21 mouse cellular contexts compared by ENCODE assay signal in genomic region chr10:39002521-39002920, GRCm38 (mm10). TPM values are rescaled to one million over a fixed set of nuclear protein-coding genes. Genes with fewer than 3 reads are reported as not detected.
DNase-seq lines count a peak whose midpoint lies in the region; ATAC-seq and TF ChIP-seq lines count a peak whose summit lies in the region.
"Had no signal": no experiment of that assay in that cellular context is flagged by ENCODE, and none has a peak within 500 bp of the region (broad histone marks: within the 10 kb centered on the region; RNA-seq: fewer than 3 reads in every experiment).

No protein-coding gene starts in this region.

- H3K27me3 ChIP-seq in liver, postnatal 0 days (ENCODE audit: insufficient read depth, low read length), result no peaks in the 10 kb centered on the region
- no peaks in the 10 kb centered on the region for H3K27me3 ChIP-seq in liver, embryonic 12.5 days (replicated peaks)
- no peaks in the 10 kb centered on the region for H3K27me3 ChIP-seq in thymus, adult 2 months (ENCODE audit: control insufficient read depth, insufficient read depth, low read length)
- H3K27me3 ChIP-seq: embryonic facial prominence, embryonic 12.5 days; heart, embryonic 15.5 days; hindbrain, embryonic 12.5 days; liver, embryonic 15.5 days had no signal

- TF ChIP-seq EP300 in liver, postnatal 0 days (IDR thresholded peaks at IDR 0.05; ENCODE audit: low read depth), result no peak

- H3K4me3 ChIP-seq in liver, postnatal 0 days (ENCODE audit: low read depth, low read length), result no peak overlapping the region
- no peak overlapping the region for H3K4me3 ChIP-seq in liver, embryonic 12.5 days
- no peak overlapping the region for H3K4me3 ChIP-seq in thymus, adult 2 months (ENCODE audit: control insufficient read depth, insufficient read depth, low read length)
- no peak overlapping the region for H3K4me3 ChIP-seq in ES-E14 (ENCODE audit: insufficient read depth in 1 of 2, low read depth in 1 of 2, low read length in 2 of 2, poor library complexity in 1 of 2, severe bottlenecking in 1 of 2)
- H3K4me3 ChIP-seq: embryonic facial prominence, embryonic 12.5 days; heart, embryonic 15.5 days; hindbrain, embryonic 12.5 days; liver, embryonic 15.5 days had no signal

- no peaks in the 10 kb centered on the region for H3K4me1 ChIP-seq in liver, postnatal 0 days (ENCODE audit: insufficient read depth)
- H3K4me1 ChIP-seq in liver, embryonic 12.5 days, result no peaks in the 10 kb centered on the region
- H3K4me1 ChIP-seq in thymus, adult 2 months (replicated peaks; ENCODE audit: control insufficient read depth, insufficient read depth, low read length), result no peaks in the 10 kb centered on the region
- H3K4me1 ChIP-seq in ES-E14 (ENCODE audit: control insufficient read depth in 2 of 2, insufficient read depth in 2 of 2, low read length in 2 of 2, poor library complexity in 1 of 2), result no peaks in the 10 kb centered on the region
- H3K4me1 ChIP-seq: embryonic facial prominence, embryonic 12.5 days; hindbrain, embryonic 12.5 days; liver, embryonic 15.5 days had no signal

- TF ChIP-seq CTCF in liver, postnatal 0 days (IDR thresholded peaks at IDR 0.05; ENCODE audit: low read depth), result 0 out of 2 replicates have a peak, but pooled peaks have one; percentile 19
- TF ChIP-seq CTCF in thymus, adult 2 months (IDR thresholded peaks at IDR 0.05; ENCODE audit: borderline replicate concordance, control insufficient read depth, extremely low read depth, insufficient read depth, low read length, poor library complexity), result no peak

- no peak overlapping the region for H3K27ac ChIP-seq in liver, postnatal 0 days (ENCODE audit: low read depth)
- H3K27ac ChIP-seq in liver, embryonic 12.5 days, result no peak overlapping the region
- no peak overlapping the region for H3K27ac ChIP-seq in thymus, adult 2 months (ENCODE audit: control insufficient read depth, insufficient read depth, low read length)
- no peak overlapping the region for H3K27ac ChIP-seq in ES-E14 (ENCODE audit: insufficient read depth, low read depth, low read length, poor library complexity, severe bottlenecking)
- H3K27ac ChIP-seq: embryonic facial prominence, embryonic 12.5 days; heart, embryonic 15.5 days; hindbrain, embryonic 12.5 days; liver, embryonic 15.5 days had no signal

- no peak for DNase-seq in liver, postnatal 0 days
- peak; percentile 20 for DNase-seq in thymus, postnatal 25 days
- no peak for DNase-seq in thymus, adult 2 months
- peak; percentile 3 for DNase-seq in ES-E14 (ENCODE audit: low read depth, low spot score)
- DNase-seq in thymus, postnatal 4 days, result peak; percentile 51
- no peak for DNase-seq in urinary bladder, postnatal 14 days (ENCODE audit: low spot score)
- no peak for DNase-seq in left cerebral cortex, postnatal 25 days (ENCODE audit: low spot score in 2 of 2)
- DNase-seq: adrenal gland, adult 8-10 months; cerebellum, adult 8-10 months; kidney, adult 9 months; layer of hippocampus, postnatal 36 days; midbrain, embryonic 14.5 days had no signal

- 62% methylated on average over 2 of the region's 2 CpGs for WGBS in liver, postnatal 0 days (ENCODE audit: insufficient replicate concordance)
- WGBS in liver, embryonic 12.5 days (ENCODE audit: insufficient replicate concordance), result 55% methylated on average over 2 of the region's 2 CpGs
- 83% methylated on average over 2 of the region's 2 CpGs for WGBS in thymus, adult 2 months

- TF ChIP-seq POLR2A in thymus, adult 2 months (IDR thresholded peaks at IDR 0.05; ENCODE audit: control insufficient read depth, extremely low read depth, insufficient read depth, low read length, poor library complexity), result no peak

- ATAC-seq in liver, postnatal 0 days, result no peak
- no peak for ATAC-seq in liver, embryonic 12.5 days
- ATAC-seq: forebrain, embryonic 16.5 days had no signal

- no peak overlapping the region for H3K9ac ChIP-seq in liver, postnatal 0 days (replicated peaks)
- no peak overlapping the region for H3K9ac ChIP-seq in liver, embryonic 12.5 days
- no peak overlapping the region for H3K9ac ChIP-seq in ES-E14 (ENCODE audit: insufficient read depth, low read depth, low read length, poor library complexity, severe bottlenecking)
- H3K9ac ChIP-seq: embryonic facial prominence, embryonic 12.5 days; heart, embryonic 15.5 days; hindbrain, embryonic 12.5 days; liver, embryonic 15.5 days had no signal

- intact Hi-C loops in left cerebral cortex, postnatal 25 days (cut with DNase I), result no loop called here

- in situ Hi-C loops in ES-E14 (cut with MboI; ENCODE audit: low sequenced_read_pairs in 2 of 2, unreplicated experiment in 2 of 2), result no loop called here

- H3K36me3 ChIP-seq in liver, postnatal 0 days (replicated peaks; ENCODE audit: insufficient read depth, low read length), result no peaks in the 10 kb centered on the region
- no peaks in the 10 kb centered on the region for H3K36me3 ChIP-seq in liver, embryonic 12.5 days
- H3K36me3 ChIP-seq in thymus, adult 2 months (ENCODE audit: control insufficient read depth, insufficient read depth, low read length), result no peaks in the 10 kb centered on the region
- no peaks in the 10 kb centered on the region for H3K36me3 ChIP-seq in ES-E14 (ENCODE audit: control insufficient read depth, insufficient read depth, low read length, poor library complexity, severe bottlenecking)
- H3K36me3 ChIP-seq: embryonic facial prominence, embryonic 12.5 days; G1E; hindbrain, embryonic 12.5 days; liver, embryonic 15.5 days had no signal

- H3K4me2 ChIP-seq in liver, postnatal 0 days (ENCODE audit: low read depth, low read length), result no peak overlapping the region
- no peak overlapping the region for H3K4me2 ChIP-seq in liver, embryonic 12.5 days
- H3K4me2 ChIP-seq: embryonic facial prominence, embryonic 12.5 days; heart, embryonic 15.5 days; hindbrain, embryonic 12.5 days; liver, embryonic 15.5 days had no signal

- H3K9me3 ChIP-seq in liver, postnatal 0 days (ENCODE audit: low read length), result no peaks in the 10 kb centered on the region
- no peaks in the 10 kb centered on the region for H3K9me3 ChIP-seq in liver, embryonic 12.5 days (replicated peaks)
- no peaks in the 10 kb centered on the region for H3K9me3 ChIP-seq in ES-E14 (ENCODE audit: control insufficient read depth, insufficient read depth, low read depth, low read length)
- H3K9me3 ChIP-seq: embryonic facial prominence, embryonic 12.5 days; G1E; heart, embryonic 15.5 days; hindbrain, embryonic 12.5 days; liver, embryonic 15.5 days had no signal

TF ChIP-seq in ES-E14, 5 proteins besides CTCF, POLR2A, EP300 and RAD21:
- TF ChIP-seq ZNF384 (IDR thresholded peaks at IDR 0.05; ENCODE audit: low read depth, low read length) (no peak), CHD2 (IDR thresholded peaks at IDR 0.05; ENCODE audit: low read depth, low read length) (no peak), HCFC1 (IDR thresholded peaks at IDR 0.05; ENCODE audit: borderline replicate concordance, insufficient read depth, low read length) (no peak), MAFK (IDR thresholded peaks at IDR 0.05; ENCODE audit: insufficient read depth, low read depth, low read length) (no peak), ZC3H11A (IDR thresholded peaks at IDR 0.05; ENCODE audit: borderline replicate concordance, low read depth, low read length) (no peak)
TF ChIP-seq in ES-E14: peak in this region for 0.

RNA-seq across cellular contexts. Expression of gene Lama4, which starts 37.2 kb away (rescaled TPM):
- 1.7 and 2.4 TPM in 2 replicates for polyA plus RNA-seq in liver, postnatal 0 days (2015; fragmentation: Nextera tagmentation; extraction: Ambion mirVana)
- polyA plus RNA-seq in liver, embryonic 12.5 days (2016; fragmentation: Nextera tagmentation; extraction: Ambion mirVana), result 2.8 and 3.2 TPM in 2 replicates
- polyA plus RNA-seq in thymus, adult 2 months (2012; rRNA removed), result 5.6 and 6.6 TPM in 2 replicates
- 2.4 and 3.6 TPM in 2 replicates for total RNA-seq in ES-E14 (2012; rRNA removed)
- 10 to 100 TPM; 10.4 to 11.7 TPM for total RNA-seq in left cerebral cortex, postnatal 25 days (2021)
- total RNA-seq: granulocyte monocyte progenitor cell, adult 5-6 weeks; neutrophil, adult 5-6 weeks had no signal
- polyA plus RNA-seq: G1E had no signal

Comparison
In these comparisons a context has a peak if more than half of its experiments do, and no peak if none do; other contexts are left out.
1. DNase-seq: peak in thymus, postnatal 25 days (single experiment), ES-E14 (single experiment) and thymus, postnatal 4 days (single experiment); none in liver, postnatal 0 days (single experiment), thymus, adult 2 months (single experiment), urinary bladder, postnatal 14 days (single experiment) and left cerebral cortex, postnatal 25 days (0 of 2).